Mouse (Mus musculus): ENCODE measurements around the gene Schip1. TPM values are rescaled to one million over a fixed set of nuclear protein-coding genes. Genes with fewer than 3 reads are reported as not detected.
A peak's percentile ranks its signal among the peaks of the same experiment; 100 is the strongest.

Gene Schip1
- polyA plus RNA-seq, 1 experiment from 2014 or later = 36.6 TPM

GRCm38 (mm10) chr3:68586646-68587064 lies 522.1 kb downstream of the Schip1 start:
- ATAC-seq (ENCODE audit: borderline replicate concordance, extremely low read depth, low FRiP score, low TSS enrichment) = no peak
- Histone ChIP-seq H3K9me3 (no peaks in the 10 kb centered on the region), H3K4me1 (peaks cover 58% of the 10 kb centered on the region), H3K9ac (no peak overlapping the region), H3K36me3 (no peaks in the 10 kb centered on the region), H3K4me2 (no peak overlapping the region), H3K27ac (0 out of 2 replicates have a peak overlapping the region, but pooled peaks have one; percentile 1), H3K27me3 (no peaks in the 10 kb centered on the region), H3K4me3 (no peak overlapping the region)
- 41% methylated on average over 9 of the region's 9 CpGs for WGBS

- no peak overlapping the region for H3K27ac ChIP-seq
- no peak for ATAC-seq (ENCODE audit: borderline replicate concordance, extremely low read depth, low FRiP score, low TSS enrichment)
- H3K36me3 ChIP-seq = no peaks in the 10 kb centered on the region
- no peak overlapping the region for H3K4me2 ChIP-seq
- H3K9me3 ChIP-seq = no peaks in the 10 kb centered on the region
- peaks cover 57% of the 10 kb centered on the region for H3K4me1 ChIP-seq
- H3K4me3 ChIP-seq = no peak overlapping the region
- no peak overlapping the region for H3K9ac ChIP-seq
- 65% methylated on average over 10 of the region's 10 CpGs for WGBS
- no peaks in the 10 kb centered on the region for H3K27me3 ChIP-seq
Measured at GRCm38 (mm10) chr3:68587567-68588245, 523.1 kb downstream of the Schip1 start.

- WGBS = 74% methylated on average over 9 of the region's 9 CpGs
- Histone ChIP-seq H3K4me3 (no peak overlapping the region), H3K4me2 (no peak overlapping the region), H3K4me1 (peaks cover 54% of the 10 kb centered on the region), H3K9ac (no peak overlapping the region), H3K9me3 (no peaks in the 10 kb centered on the region), H3K36me3 (no peaks in the 10 kb centered on the region), H3K27me3 (no peaks in the 10 kb centered on the region), H3K27ac (no peak overlapping the region)
- no peak for ATAC-seq (ENCODE audit: borderline replicate concordance, extremely low read depth, low FRiP score, low TSS enrichment)
Measured at GRCm38 (mm10) chr3:68589220-68589840, 524.7 kb downstream of the Schip1 start.

- no peaks in the 10 kb centered on the region for H3K27me3 ChIP-seq
- no peak overlapping the region for H3K4me2 ChIP-seq
- H3K9ac ChIP-seq = no peak overlapping the region
- 56% methylated on average over 8 of the region's 8 CpGs for WGBS
- no peaks in the 10 kb centered on the region for H3K36me3 ChIP-seq
- H3K4me3 ChIP-seq = no peak overlapping the region
- peak overlapping the region; percentile 1; the same call in 1 of the 2 replicates for H3K27ac ChIP-seq
- H3K9me3 ChIP-seq = no peaks in the 10 kb centered on the region
- peaks cover 50% of the 10 kb centered on the region for H3K4me1 ChIP-seq
- ATAC-seq (ENCODE audit: borderline replicate concordance, extremely low read depth, low FRiP score, low TSS enrichment) = peak; percentile 55; the same call in 1 of the 2 replicates
Measured at GRCm38 (mm10) chr3:68590436-68590835, 525.8 kb downstream of the Schip1 start.

DNA sequence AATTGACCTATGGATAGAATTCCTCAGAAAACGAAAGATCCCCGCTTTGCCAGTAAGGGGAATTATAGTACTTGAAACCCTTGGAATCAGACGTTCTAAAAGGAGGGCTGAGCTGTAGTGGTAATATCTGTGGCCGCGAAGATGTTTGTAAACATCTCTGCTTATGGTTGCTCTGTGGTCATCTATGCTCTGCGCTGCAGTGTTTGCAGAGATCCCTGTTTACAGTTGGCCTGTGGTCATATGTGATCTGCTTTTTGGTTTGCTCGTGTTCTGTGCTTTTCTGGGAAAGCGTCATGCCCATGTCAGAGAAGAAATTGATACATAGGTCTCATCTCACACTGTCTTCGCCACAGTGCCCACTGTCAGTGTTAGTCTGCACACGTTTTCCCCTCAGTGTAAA lies 528.0 kb downstream of the Schip1 start:
- Histone ChIP-seq H3K9ac (no peak overlapping the region), H3K4me1 (peaks cover 47% of the 10 kb centered on the region), H3K4me2 (no peak overlapping the region), H3K9me3 (no peaks in the 10 kb centered on the region), H3K4me3 (no peak overlapping the region), H3K36me3 (no peaks in the 10 kb centered on the region), H3K27me3 (no peaks in the 10 kb centered on the region), H3K27ac (peak overlapping the region; percentile 56)
- no peak for ATAC-seq (ENCODE audit: borderline replicate concordance, extremely low read depth, low FRiP score, low TSS enrichment)
- WGBS = 62% methylated on average over 10 of the region's 10 CpGs

GRCm38 (mm10) chr3:68593073-68593867 lies 528.7 kb downstream of the Schip1 start:
- ATAC-seq (ENCODE audit: borderline replicate concordance, extremely low read depth, low FRiP score, low TSS enrichment) = no peak
- Histone ChIP-seq H3K27me3 (no peaks in the 10 kb centered on the region), H3K9me3 (no peaks in the 10 kb centered on the region), H3K9ac (no peak overlapping the region), H3K4me2 (0 out of 2 replicates have a peak overlapping the region, but pooled peaks have one; percentile 12), H3K36me3 (no peaks in the 10 kb centered on the region), H3K4me3 (no peak overlapping the region), H3K4me1 (peaks cover 47% of the 10 kb centered on the region), H3K27ac (peak overlapping the region; percentile 77)
- WGBS = 36% methylated on average over 12 of the region's 12 CpGs

- Histone ChIP-seq H3K4me3 (no peak overlapping the region), H3K4me1 (peaks cover 41% of the 10 kb centered on the region), H3K27me3 (no peaks in the 10 kb centered on the region), H3K9me3 (no peaks in the 10 kb centered on the region), H3K4me2 (no peak overlapping the region), H3K36me3 (no peaks in the 10 kb centered on the region), H3K27ac (no peak overlapping the region), H3K9ac (no peak overlapping the region)
- 58% methylated on average over 10 of the region's 10 CpGs for WGBS
- ATAC-seq (ENCODE audit: borderline replicate concordance, extremely low read depth, low FRiP score, low TSS enrichment) = no peak
Measured at GRCm38 (mm10) chr3:68595316-68595925, 530.8 kb downstream of the Schip1 start.

DNA sequence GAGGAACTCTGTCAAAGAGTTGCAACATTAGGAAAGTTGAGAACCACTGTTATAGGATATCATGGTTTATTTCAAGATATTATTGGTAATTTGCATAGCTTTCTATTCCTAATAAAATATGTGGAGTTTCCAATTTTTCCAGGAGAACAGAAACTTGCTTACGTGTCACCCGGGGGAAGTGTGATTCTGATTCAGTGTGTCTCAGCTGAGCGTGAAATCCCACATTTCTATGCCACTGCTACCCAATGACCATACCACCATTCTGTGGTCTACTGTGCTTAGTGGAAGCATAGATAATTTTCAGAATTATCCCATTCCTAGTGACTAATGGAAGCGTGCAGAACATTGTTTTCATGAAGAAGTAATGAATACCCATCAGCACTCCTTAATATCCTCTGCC lies 532.3 kb downstream of the Schip1 start:
- WGBS = 94% methylated on average over 4 of the region's 4 CpGs
- H3K4me1 ChIP-seq = peaks cover 28% of the 10 kb centered on the region
- H3K4me2 ChIP-seq = no peak overlapping the region
- no peaks in the 10 kb centered on the region for H3K9me3 ChIP-seq
- H3K36me3 ChIP-seq = no peaks in the 10 kb centered on the region
- no peak overlapping the region for H3K9ac ChIP-seq
- no peak overlapping the region for H3K4me3 ChIP-seq
- no peak overlapping the region for H3K27ac ChIP-seq
- ATAC-seq (ENCODE audit: borderline replicate concordance, extremely low read depth, low FRiP score, low TSS enrichment) = no peak
- H3K27me3 ChIP-seq = no peaks in the 10 kb centered on the region

- no peak overlapping the region for H3K4me2 ChIP-seq
- no peaks in the 10 kb centered on the region for H3K27me3 ChIP-seq
- peaks cover 9% of the 10 kb centered on the region; the same call in 1 of the 2 replicates for H3K4me1 ChIP-seq
- H3K9ac ChIP-seq = no peak overlapping the region
- no peaks in the 10 kb centered on the region for H3K36me3 ChIP-seq
- H3K4me3 ChIP-seq = no peak overlapping the region
- H3K9me3 ChIP-seq = no peaks in the 10 kb centered on the region
- ATAC-seq (ENCODE audit: borderline replicate concordance, extremely low read depth, low FRiP score, low TSS enrichment) = no peak
- H3K27ac ChIP-seq = no peak overlapping the region
- whole genome bisulfite sequencing = 59% methylated on average over 9 of the region's 9 CpGs
Measured at GRCm38 (mm10) chr3:68602891-68603290, 538.3 kb downstream of the Schip1 start.

DNA sequence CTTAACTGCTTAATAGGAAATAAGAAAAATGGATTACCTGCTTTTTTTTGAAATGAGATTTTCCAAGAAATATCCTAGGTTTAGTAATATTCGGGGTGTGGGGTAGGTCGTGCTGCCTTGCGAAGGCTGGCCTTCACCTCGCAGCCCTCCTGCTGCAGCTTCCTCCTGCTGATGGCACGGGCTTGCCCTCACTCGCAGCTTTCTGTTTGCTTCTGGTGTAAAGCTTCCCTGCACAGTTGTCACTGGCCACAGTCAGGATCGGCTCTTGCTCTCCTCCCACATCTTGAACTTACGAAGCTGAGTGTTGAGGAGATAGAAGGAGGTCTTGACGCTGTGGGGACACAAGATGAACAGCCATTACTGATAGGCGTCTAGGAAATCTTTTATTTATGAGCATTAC lies 539.9 kb downstream of the Schip1 start:
- Histone ChIP-seq H3K27ac (no peak overlapping the region), H3K36me3 (no peaks in the 10 kb centered on the region), H3K4me1 (peaks cover 9% of the 10 kb centered on the region; the same call in 1 of the 2 replicates), H3K9me3 (no peaks in the 10 kb centered on the region), H3K4me2 (no peak overlapping the region), H3K27me3 (no peaks in the 10 kb centered on the region), H3K4me3 (no peak overlapping the region), H3K9ac (no peak overlapping the region)
- no peak for ATAC-seq (ENCODE audit: borderline replicate concordance, extremely low read depth, low FRiP score, low TSS enrichment)
- 69% methylated on average over 10 of the region's 10 CpGs for WGBS

DNA sequence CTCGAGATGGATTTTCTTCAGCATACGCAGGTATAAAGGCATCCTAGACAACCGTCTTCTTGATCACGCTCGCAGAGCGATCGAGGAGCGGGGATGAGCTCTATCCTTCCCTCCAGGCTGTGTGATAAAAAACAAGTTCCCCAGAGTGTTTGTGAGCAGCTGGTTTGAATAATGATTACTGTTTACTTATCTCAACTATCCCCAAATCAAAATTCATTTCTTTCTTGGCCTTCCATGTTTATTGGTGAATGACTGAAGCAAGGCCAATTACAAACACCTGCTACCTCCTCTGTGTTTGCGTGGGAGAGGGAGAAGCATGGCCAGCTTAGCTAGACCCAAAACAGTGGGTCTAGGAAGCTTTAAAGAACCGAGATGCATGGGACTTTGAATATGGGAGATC lies 540.4 kb downstream of the Schip1 start:
- Histone ChIP-seq H3K4me3 (no peak overlapping the region), H3K27me3 (no peaks in the 10 kb centered on the region), H3K4me2 (no peak overlapping the region), H3K4me1 (peaks cover 13% of the 10 kb centered on the region), H3K36me3 (no peaks in the 10 kb centered on the region), H3K9me3 (no peaks in the 10 kb centered on the region), H3K9ac (no peak overlapping the region), H3K27ac (no peak overlapping the region)
- whole genome bisulfite sequencing = 83% methylated on average over 10 of the region's 10 CpGs
- no peak for ATAC-seq (ENCODE audit: borderline replicate concordance, extremely low read depth, low FRiP score, low TSS enrichment)

Measured in lung, embryonic 15.5 days (tissue).